Mouse (Mus musculus) small intestine, adult 2 months (tissue): Measurements from ENCODE around the gene Gm20896. TPM values are rescaled to one million over a fixed set of nuclear protein-coding genes. Genes with fewer than 3 reads are reported as not detected.
"Not testable (repeated sequence)": the region's sequence is repeated elsewhere in the genome, so short reads cannot be mapped to it uniquely, and the experiment has no call there.

ENCODE experiments used
- H3K27ac ChIP-seq: fragments of 200-500 bp; 2 replicates; pipeline ENCODE4 v1.5.1; 2012; ENCODE audit warnings: low read depth, low read length, control low read depth, inconsistent platforms; ENCODE audit not compliant: insufficient read depth
- H3K27me3 ChIP-seq: fragments of 200-500 bp; 2 replicates; pipeline ENCODE4 v1.6.1; 2012; ENCODE audit warnings: mild to moderate bottlenecking, moderate library complexity, low read length, inconsistent platforms; ENCODE audit not compliant: control insufficient read depth, insufficient read depth
- H3K36me3 ChIP-seq: fragments of 200-500 bp; 2 replicates; pipeline ENCODE4 v1.6.1; 2012; ENCODE audit warnings: mild to moderate bottlenecking, low read length, control low read depth, inconsistent platforms; ENCODE audit not compliant: control insufficient read depth, insufficient read depth
- H3K4me1 ChIP-seq: fragments of 200-500 bp; 2 replicates; pipeline ENCODE4 v1.6.1; 2012; ENCODE audit warnings: low read length, inconsistent platforms, mixed read lengths; ENCODE audit not compliant: control insufficient read depth, insufficient read depth, insufficient read length
- H3K4me3 ChIP-seq: fragments of 200-500 bp; 2 replicates; pipeline ENCODE4 v1.5.1; 2012; ENCODE audit warnings: low read depth, mild to moderate bottlenecking, control low read depth, inconsistent platforms, low read length, moderate library complexity
- WGBS: fragments of 180-500 bp; shearing (Covaris S2); methylation state at CpG from one replicate; pipeline ENCODE4 v1.1.7; 2018; 5-methylcytosine and 5-hydroxymethylcytosine counted together
- polyA plus RNA-seq: library from polyadenylated mRNA; depleted of rRNA; stranded (reverse); fragments of >200 nt; gene quantifications from 2 replicates; pipeline ENCODE4 v1.2.3, GENCODE M21; 2012; rRNA removed

Gene Gm20896
- not detected in 2 replicates for polyA plus RNA-seq

- H3K36me3 ChIP-seq, H3K4me3 ChIP-seq, H3K4me1 ChIP-seq, H3K27me3 ChIP-seq, H3K27ac ChIP-seq: not testable (repeated sequence)
- 65% methylated on average over 2 of the region's 6 CpGs for WGBS
Measured at GRCm38 (mm10) chrY:35921426-35921825, at the start of gene Gm20896. TSS of gene Gm20896 (minus strand) at chrY:35921526.
